Mouse (Mus musculus) layer of hippocampus, adult 9-11 months (tissue): ENCODE data around the gene Slfn9.
"Not testable (repeated sequence)": the region's sequence is repeated elsewhere in the genome, so short reads cannot be mapped to it uniquely, and the experiment has no call there.

ENCODE experiments used
- DNase-seq: peaks from one replicate; pipeline ENCODE4 v3.0.0; 2022

Gene Slfn9

GRCm38 (mm10) chr11:82954631-82955030 lies 37.0 kb downstream of the Slfn9 start:
- DNase-seq = no peak

GRCm38 (mm10) chr11:82952612-82953542 lies 38.8 kb downstream of the Slfn9 start:
- peak; percentile 23 for DNase-seq

GRCm38 (mm10) chr11:82951865-82952611 lies 39.6 kb downstream of the Slfn9 start:
- no peak for DNase-seq

- no peak for DNase-seq
Observed at GRCm38 (mm10) chr11:82950736-82951481, 40.7 kb downstream of the Slfn9 start, which contains the start of gene Slfn5. Slfn5 (plus strand) TSS chr11:82951349.

GRCm38 (mm10) chr11:82949036-82949435 lies 42.6 kb downstream of the Slfn9 start:
- DNase-seq = no peak

GRCm38 (mm10) chr11:82947457-82947856 lies 44.2 kb downstream of the Slfn9 start:
- no peak for DNase-seq

- DNase-seq = no peak
Observed at GRCm38 (mm10) chr11:82945636-82946035, 46.0 kb downstream of the Slfn9 start.

- no peak for DNase-seq
Observed at GRCm38 (mm10) chr11:82943336-82943735, 48.3 kb downstream of the Slfn9 start.

GRCm38 (mm10) chr11:82933186-82933585 lies 58.4 kb downstream of the Slfn9 start:
- no peak for DNase-seq

- DNase-seq = not testable (repeated sequence)
Observed at GRCm38 (mm10) chr11:82931671-82932450, 59.8 kb downstream of the Slfn9 start.

- DNase-seq = not testable (repeated sequence)
Observed at GRCm38 (mm10) chr11:82931161-82931560, 60.5 kb downstream of the Slfn9 start.

GRCm38 (mm10) chr11:82930391-82930955 lies 61.2 kb downstream of the Slfn9 start:
- DNase-seq = not testable (repeated sequence)

GRCm38 (mm10) chr11:82929633-82929950 lies 62.0 kb downstream of the Slfn9 start:
- DNase-seq = no peak

- no peak for DNase-seq
Observed at GRCm38 (mm10) chr11:82928897-82929632, 62.6 kb downstream of the Slfn9 start.
